Mouse (Mus musculus) E14TG2a.4 (cell line): ENCODE measurements around the gene Tmem161a.

Experiments
- H3K27me3 ChIP-seq: 2 replicates; pipeline ENCODE4 v1.6.1; 2014; ENCODE audit warnings: low read length, control low read depth; ENCODE audit not compliant: insufficient read depth
- H3K36me3 ChIP-seq: 2 replicates; pipeline ENCODE4 v1.6.1; 2014; ENCODE audit warnings: low read length, control low read depth; ENCODE audit not compliant: insufficient read depth
- H3K4me1 ChIP-seq: replicated peaks from 2 replicates; pipeline ENCODE4 v1.6.1; 2014; ENCODE audit warnings: low read depth, low read length, control low read depth
- H3K4me3 ChIP-seq: replicated peaks from 2 replicates; pipeline ENCODE4 v1.5.1; 2014; ENCODE audit warnings: mild to moderate bottlenecking, low read length
- H3K9me3 ChIP-seq: 2 replicates; pipeline ENCODE4 v1.6.1; 2014; ENCODE audit warnings: low read length, control low read depth
- CTCF ChIP-seq: conservative IDR thresholded peaks from 2 replicates; pipeline ENCODE4 v1.5.1; 2014; ENCODE audit warnings: low read length
- NANOG ChIP-seq: IDR thresholded peaks from 2 replicates; pipeline ENCODE4 v1.6.1; 2014; ENCODE audit warnings: borderline replicate concordance, low read length, mixed read lengths
- POU5F1 ChIP-seq: IDR thresholded peaks from 2 replicates; pipeline ENCODE4 v1.6.1; 2014; ENCODE audit warnings: low read length, borderline replicate concordance

Tmem161a gene

GRCm38 (mm10) chr8:70193238-70193637, 21.1 kb downstream of the Tmem161a start:
- Histone ChIP-seq H3K36me3 (peaks cover 41% of the 10 kb centered on the region), H3K9me3 (no peaks in the 10 kb centered on the region), H3K4me3 (no peak overlapping the region), H3K27me3 (no peaks in the 10 kb centered on the region), H3K4me1 (peaks cover 13% of the 10 kb centered on the region)
- TF ChIP-seq NANOG: no peak
- no peak for TF ChIP-seq POU5F1
- TF ChIP-seq CTCF: no peak

GRCm38 (mm10) chr8:70194191-70194590, 22.0 kb downstream of the Tmem161a start:
- no peaks in the 10 kb centered on the region for H3K9me3 ChIP-seq
- peaks cover 32% of the 10 kb centered on the region for H3K36me3 ChIP-seq
- H3K4me3 ChIP-seq: no peak overlapping the region
- TF ChIP-seq CTCF (no peak), NANOG (no peak), POU5F1 (no peak)
- no peaks in the 10 kb centered on the region for H3K27me3 ChIP-seq
- peaks cover 9% of the 10 kb centered on the region for H3K4me1 ChIP-seq

DNA sequence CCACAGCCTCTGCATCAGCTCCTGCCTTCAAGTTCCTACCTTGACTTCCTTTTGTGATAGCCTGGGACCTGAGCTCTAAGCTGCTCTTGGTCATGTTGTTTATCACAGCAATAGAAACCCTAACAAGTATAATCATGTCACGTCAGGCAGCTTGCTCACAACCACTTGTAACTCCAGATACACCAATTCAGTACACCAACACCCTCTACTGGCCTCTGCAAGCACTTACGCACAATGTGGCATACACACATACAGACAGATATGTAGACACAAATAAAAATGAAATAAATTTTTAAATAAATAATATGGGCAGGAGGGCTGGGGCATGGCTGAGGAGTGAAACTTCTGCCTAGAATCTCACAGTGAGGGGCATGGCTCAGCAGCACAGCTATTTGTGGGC, 23.6 kb downstream of the Tmem161a start:
- no peaks in the 10 kb centered on the region for H3K27me3 ChIP-seq
- H3K4me1 ChIP-seq: peaks cover 5% of the 10 kb centered on the region; the same call in 1 of the 2 replicates
- TF ChIP-seq NANOG: no peak
- TF ChIP-seq CTCF: peak; percentile 46
- no peak overlapping the region for H3K4me3 ChIP-seq
- H3K9me3 ChIP-seq: no peaks in the 10 kb centered on the region
- H3K36me3 ChIP-seq: peaks cover 17% of the 10 kb centered on the region; the same call in 1 of the 2 replicates

DNA sequence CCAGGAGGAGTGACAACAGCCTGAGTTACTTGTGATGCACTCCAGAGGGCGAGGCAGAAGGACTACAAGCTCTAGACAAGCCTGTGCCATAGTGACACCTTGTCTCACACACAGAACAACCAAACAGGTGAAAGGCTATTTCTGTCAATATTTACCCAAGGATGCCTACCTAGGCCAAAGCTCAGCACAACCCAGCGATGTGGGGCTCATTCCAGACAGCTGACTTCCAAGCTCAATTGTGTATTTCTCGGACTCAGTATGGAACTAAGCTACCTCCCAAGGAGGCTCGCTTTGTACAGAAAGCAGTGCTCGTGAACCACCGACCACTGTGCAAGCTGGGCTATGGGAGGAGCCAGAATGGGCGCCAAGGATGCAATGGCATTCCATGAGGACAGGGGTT, 25.4 kb downstream of the Tmem161a start:
- H3K4me3 ChIP-seq: no peak overlapping the region
- no peaks in the 10 kb centered on the region for H3K9me3 ChIP-seq
- TF ChIP-seq POU5F1 (no peak), CTCF (no peak), NANOG (no peak)
- H3K36me3 ChIP-seq: peaks cover 4% of the 10 kb centered on the region; the same call in 1 of the 2 replicates
- no peaks in the 10 kb centered on the region for H3K27me3 ChIP-seq
- peaks cover 5% of the 10 kb centered on the region; the same call in 1 of the 2 replicates for H3K4me1 ChIP-seq

GRCm38 (mm10) chr8:70200098-70200681, 28.0 kb downstream of the Tmem161a start:
- Histone ChIP-seq H3K36me3 (no peaks in the 10 kb centered on the region), H3K27me3 (no peaks in the 10 kb centered on the region), H3K4me1 (peaks cover 19% of the 10 kb centered on the region), H3K9me3 (no peaks in the 10 kb centered on the region), H3K4me3 (no peak overlapping the region)
- TF ChIP-seq NANOG: no peak
- no peak for TF ChIP-seq CTCF
- no peak for TF ChIP-seq POU5F1

GRCm38 (mm10) chr8:70201417-70201816, 29.3 kb downstream of the Tmem161a start:
- no peaks in the 10 kb centered on the region for H3K27me3 ChIP-seq
- no peak overlapping the region for H3K4me3 ChIP-seq
- peaks cover 19% of the 10 kb centered on the region for H3K4me1 ChIP-seq
- H3K9me3 ChIP-seq: no peaks in the 10 kb centered on the region
- TF ChIP-seq POU5F1 (no peak), CTCF (no peak), NANOG (no peak)
- no peaks in the 10 kb centered on the region for H3K36me3 ChIP-seq

DNA sequence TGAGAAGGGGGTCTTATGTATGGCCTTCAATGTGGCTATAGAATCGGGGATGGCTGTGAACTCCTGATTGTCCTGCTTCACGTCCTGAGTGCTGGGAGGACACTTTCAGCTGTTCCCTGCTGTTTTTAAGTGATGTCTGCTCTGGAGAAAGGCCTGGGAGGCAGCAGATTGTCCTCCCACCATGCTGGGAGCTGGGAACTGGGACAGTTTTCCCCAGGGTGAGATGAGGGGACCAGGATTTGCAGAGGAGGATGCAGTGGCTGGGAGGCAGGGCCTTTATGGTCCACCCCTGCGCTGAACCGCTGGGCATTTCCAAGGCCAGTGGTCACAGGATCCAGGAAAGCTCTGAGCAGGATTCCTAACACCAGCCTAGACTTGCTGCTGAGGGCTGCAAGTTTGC, 30.9 kb downstream of the Tmem161a start:
- TF ChIP-seq NANOG (no peak), POU5F1 (no peak), CTCF (no peak)
- peaks cover 21% of the 10 kb centered on the region for H3K4me1 ChIP-seq
- no peak overlapping the region for H3K4me3 ChIP-seq
- no peaks in the 10 kb centered on the region for H3K9me3 ChIP-seq
- no peaks in the 10 kb centered on the region for H3K27me3 ChIP-seq
- no peaks in the 10 kb centered on the region for H3K36me3 ChIP-seq

DNA sequence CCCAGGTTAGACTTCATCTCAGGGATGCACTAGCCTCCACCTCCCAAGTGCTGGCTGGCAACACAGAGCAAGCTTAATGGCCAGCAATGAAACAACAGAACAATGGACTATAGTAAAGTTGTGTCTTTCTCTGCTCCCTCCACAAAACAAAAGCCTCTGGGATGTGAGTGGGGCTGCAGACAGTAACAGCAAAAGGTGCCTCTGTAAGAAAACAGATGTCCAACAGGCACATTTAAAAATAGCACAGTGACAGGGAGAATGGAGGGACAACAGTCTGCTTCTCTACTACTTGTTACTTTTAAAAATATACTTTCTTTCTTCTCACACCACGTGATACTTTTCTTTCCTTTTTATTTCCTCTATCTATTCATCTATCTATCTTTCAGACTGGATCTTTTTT, 32.6 kb downstream of the Tmem161a start:
- Histone ChIP-seq H3K4me1 (peaks cover 26% of the 10 kb centered on the region), H3K27me3 (no peaks in the 10 kb centered on the region), H3K36me3 (no peaks in the 10 kb centered on the region), H3K4me3 (no peak overlapping the region), H3K9me3 (no peaks in the 10 kb centered on the region)
- TF ChIP-seq CTCF (no peak), POU5F1 (no peak), NANOG (no peak)

DNA sequence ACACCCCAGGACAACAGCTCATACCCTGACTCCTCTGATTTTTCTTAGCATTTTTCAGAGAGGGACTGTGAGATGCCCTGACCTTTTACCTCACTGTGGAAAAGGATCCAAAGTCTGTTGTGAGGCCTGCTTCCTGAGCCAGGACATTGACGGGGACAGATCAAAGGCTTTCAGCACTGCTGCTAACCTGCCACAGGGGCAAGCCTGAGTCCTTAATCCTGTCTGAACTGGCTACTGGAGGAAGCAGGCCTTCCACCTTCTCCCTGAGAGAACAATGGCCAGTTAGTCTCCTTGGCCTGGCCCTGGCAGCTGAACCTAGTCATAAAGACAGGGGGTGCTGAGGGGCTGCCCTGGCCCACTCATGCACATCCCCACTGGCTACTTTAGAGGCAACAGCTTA, 36.0 kb downstream of the Tmem161a start:
- H3K4me1 ChIP-seq: peaks cover 47% of the 10 kb centered on the region
- no peaks in the 10 kb centered on the region for H3K36me3 ChIP-seq
- TF ChIP-seq CTCF (no peak), NANOG (no peak), POU5F1 (no peak)
- no peaks in the 10 kb centered on the region for H3K27me3 ChIP-seq
- no peak overlapping the region for H3K4me3 ChIP-seq
- H3K9me3 ChIP-seq: no peaks in the 10 kb centered on the region
